Mouse (Mus musculus) hindbrain, embryonic 16.5 days (tissue): Measurements from ENCODE around the gene Pth. TPM values are rescaled to one million over a fixed set of nuclear protein-coding genes. Genes with fewer than 3 reads are reported as not detected.

ENCODE experiments used
- ATAC-seq: fragments of 200-750 bp; cut with Nextera tagmentation; 2 replicates; pipeline ENCODE4 v1.8.0; 2017; ENCODE audit warnings: moderate TSS enrichment, moderate library complexity
- H3K27ac ChIP-seq: fragments of 300-500 bp; sonication (generic); 2 replicates; pipeline ENCODE4 v1.5.1; 2014; ENCODE audit warnings: low read depth, mild to moderate bottlenecking, control low read depth, low read length, moderate library complexity
- H3K27me3 ChIP-seq: fragments of 300-500 bp; sonication (generic); replicated peaks from 2 replicates; pipeline ENCODE4 v1.6.1; 2014; ENCODE audit warnings: low read length; ENCODE audit not compliant: control insufficient read depth, insufficient read depth
- H3K36me3 ChIP-seq: fragments of 300-500 bp; sonication (generic); 2 replicates; pipeline ENCODE4 v1.6.1; 2014; ENCODE audit warnings: mild to moderate bottlenecking, low read length, moderate library complexity, mixed read lengths; ENCODE audit not compliant: control insufficient read depth, insufficient read depth
- H3K4me1 ChIP-seq: fragments of 300-500 bp; sonication (generic); 2 replicates; pipeline ENCODE4 v1.6.1; 2014; ENCODE audit warnings: low read depth, low read length; ENCODE audit not compliant: control insufficient read depth, insufficient read depth
- H3K4me2 ChIP-seq: fragments of 300-500 bp; sonication (generic); 2 replicates; pipeline ENCODE4 v1.6.1; 2014; ENCODE audit warnings: mild to moderate bottlenecking, low read length, control low read depth, moderate library complexity
- H3K4me3 ChIP-seq: fragments of 300-500 bp; sonication (generic); 2 replicates; pipeline ENCODE4 v1.5.1; 2014; ENCODE audit warnings: mild to moderate bottlenecking, low read length, control low read depth, moderate library complexity
- H3K9ac ChIP-seq: fragments of 300-500 bp; sonication (generic); 2 replicates; pipeline ENCODE4 v1.6.1; 2014; ENCODE audit warnings: low read depth, mild to moderate bottlenecking, control low read depth, low read length, moderate library complexity
- H3K9me3 ChIP-seq: fragments of 300-500 bp; sonication (generic); 2 replicates; pipeline ENCODE4 v1.6.1; 2014; ENCODE audit warnings: mild to moderate bottlenecking, low read length, moderate library complexity; ENCODE audit not compliant: control insufficient read depth
- WGBS: fragments of 180-500 bp; shearing (Covaris S2); extraction: QIAGEN DNeasy Blood & Tissue Kit; methylation state at CpG from one replicate; pipeline ENCODE4 v1.1.7; 2014; 5-methylcytosine and 5-hydroxymethylcytosine counted together
- polyA plus RNA-seq: library from polyadenylated mRNA; unstranded; fragments of >200 nt; fragmentation: Nextera tagmentation; extraction: Ambion mirVana; gene quantifications from 2 replicates; pipeline ENCODE4 v1.2.1, GENCODE M21; 2015

Pth gene
- polyA plus RNA-seq: not detected in 2 replicates

- no peak within 1 kb of the TSS for H3K4me3 ChIP-seq
- no peaks in the 10 kb centered on the region for H3K36me3 ChIP-seq
- no peaks in the 10 kb centered on the region for H3K4me1 ChIP-seq
- WGBS: 94% methylated on average over 2 of the region's 2 CpGs
- no peak for ATAC-seq
- H3K9me3 ChIP-seq: no peaks in the 10 kb centered on the region
- H3K9ac ChIP-seq: no peak within 1 kb of the TSS
- no peak within 1 kb of the TSS for H3K4me2 ChIP-seq
- H3K27me3 ChIP-seq: no peaks in the 10 kb centered on the region
- no peak within 1 kb of the TSS for H3K27ac ChIP-seq
These were observed at the start of gene Pth for GRCm38 (mm10) chr7:113388470-113388869. Gene Pth, minus strand, starts transcription at chr7:113388570.

GRCm38 (mm10) chr7:113436312-113436711, 47.9 kb upstream of the Pth start:
- H3K4me1 ChIP-seq: no peaks in the 10 kb centered on the region
- no peaks in the 10 kb centered on the region for H3K36me3 ChIP-seq
- no peak overlapping the region for H3K4me3 ChIP-seq
- 94% methylated on average over 10 of the region's 10 CpGs for WGBS
- H3K9ac ChIP-seq: no peak overlapping the region
- ATAC-seq: no peak
- H3K4me2 ChIP-seq: no peak overlapping the region
- H3K27me3 ChIP-seq: no peaks in the 10 kb centered on the region
- H3K27ac ChIP-seq: no peak overlapping the region
- no peaks in the 10 kb centered on the region for H3K9me3 ChIP-seq

GRCm38 (mm10) chr7:113434286-113434685, 45.9 kb upstream of the Pth start:
- no peaks in the 10 kb centered on the region for H3K27me3 ChIP-seq
- no peak overlapping the region for H3K4me2 ChIP-seq
- no peaks in the 10 kb centered on the region for H3K4me1 ChIP-seq
- 14% methylated on average over 4 of the region's 4 CpGs for WGBS
- H3K9ac ChIP-seq: no peak overlapping the region
- no peak overlapping the region for H3K27ac ChIP-seq
- no peak for ATAC-seq
- no peak overlapping the region for H3K4me3 ChIP-seq
- H3K36me3 ChIP-seq: no peaks in the 10 kb centered on the region
- no peaks in the 10 kb centered on the region for H3K9me3 ChIP-seq

- no peaks in the 10 kb centered on the region for H3K9me3 ChIP-seq
- H3K36me3 ChIP-seq: no peaks in the 10 kb centered on the region
- H3K27me3 ChIP-seq: no peaks in the 10 kb centered on the region
- ATAC-seq: no peak
- 86% methylated on average over 3 of the region's 3 CpGs for WGBS
- H3K4me3 ChIP-seq: no peak overlapping the region
- no peaks in the 10 kb centered on the region for H3K4me1 ChIP-seq
- H3K27ac ChIP-seq: no peak overlapping the region
- H3K4me2 ChIP-seq: no peak overlapping the region
- no peak overlapping the region for H3K9ac ChIP-seq
These were observed 45.1 kb upstream of the Pth start for GRCm38 (mm10) chr7:113433451-113433850.

- Histone ChIP-seq H3K4me3 (no peak overlapping the region), H3K9me3 (no peaks in the 10 kb centered on the region), H3K9ac (no peak overlapping the region), H3K27ac (no peak overlapping the region), H3K36me3 (no peaks in the 10 kb centered on the region), H3K27me3 (no peaks in the 10 kb centered on the region), H3K4me1 (no peaks in the 10 kb centered on the region), H3K4me2 (no peak overlapping the region)
- no peak for ATAC-seq
- WGBS: 88% methylated on average over 4 of the region's 4 CpGs
These were observed 44.5 kb upstream of the Pth start for GRCm38 (mm10) chr7:113432891-113433290.

- Histone ChIP-seq H3K4me3 (no peak overlapping the region), H3K9ac (no peak overlapping the region), H3K4me2 (no peak overlapping the region), H3K36me3 (no peaks in the 10 kb centered on the region), H3K9me3 (no peaks in the 10 kb centered on the region), H3K27me3 (no peaks in the 10 kb centered on the region), H3K27ac (no peak overlapping the region), H3K4me1 (no peaks in the 10 kb centered on the region)
- 97% methylated on average over 1 of the region's 1 CpGs for WGBS
- no peak for ATAC-seq
These were observed 32.4 kb upstream of the Pth start for GRCm38 (mm10) chr7:113420771-113421170.

GRCm38 (mm10) chr7:113419070-113419782, 30.9 kb upstream of the Pth start:
- Histone ChIP-seq H3K27ac (no peak overlapping the region), H3K9me3 (no peaks in the 10 kb centered on the region), H3K27me3 (no peaks in the 10 kb centered on the region), H3K4me2 (no peak overlapping the region), H3K36me3 (no peaks in the 10 kb centered on the region), H3K4me3 (no peak overlapping the region), H3K9ac (no peak overlapping the region), H3K4me1 (no peaks in the 10 kb centered on the region)
- 50% methylated on average over 4 of the region's 4 CpGs for WGBS
- no peak for ATAC-seq

- Histone ChIP-seq H3K4me1 (no peaks in the 10 kb centered on the region), H3K4me3 (no peak overlapping the region), H3K9ac (no peak overlapping the region), H3K9me3 (no peaks in the 10 kb centered on the region), H3K4me2 (no peak overlapping the region), H3K36me3 (no peaks in the 10 kb centered on the region), H3K27me3 (no peaks in the 10 kb centered on the region), H3K27ac (no peak overlapping the region)
- 100% methylated on average over 1 of the region's 1 CpGs for WGBS
- no peak for ATAC-seq
These were observed 28.2 kb upstream of the Pth start for GRCm38 (mm10) chr7:113416536-113416935.

GRCm38 (mm10) chr7:113415256-113415655, 26.9 kb upstream of the Pth start:
- Histone ChIP-seq H3K27me3 (no peaks in the 10 kb centered on the region), H3K27ac (no peak overlapping the region), H3K4me1 (no peaks in the 10 kb centered on the region), H3K36me3 (no peaks in the 10 kb centered on the region), H3K9me3 (no peaks in the 10 kb centered on the region), H3K9ac (no peak overlapping the region), H3K4me3 (no peak overlapping the region), H3K4me2 (no peak overlapping the region)
- ATAC-seq: no peak
- WGBS: 89% methylated on average over 3 of the region's 3 CpGs
